Mouse (Mus musculus): ENCODE data around the gene Gm49450. TPM values are rescaled to one million over a fixed set of nuclear protein-coding genes. Genes with fewer than 3 reads are reported as not detected.
"Not testable (repeated sequence)": the region's sequence is repeated elsewhere in the genome, so short reads cannot be mapped to it uniquely, and the experiment has no call there.

The Gm49450 gene
- polyA plus RNA-seq, 1 experiment from 2014 or later: not detected

DNA sequence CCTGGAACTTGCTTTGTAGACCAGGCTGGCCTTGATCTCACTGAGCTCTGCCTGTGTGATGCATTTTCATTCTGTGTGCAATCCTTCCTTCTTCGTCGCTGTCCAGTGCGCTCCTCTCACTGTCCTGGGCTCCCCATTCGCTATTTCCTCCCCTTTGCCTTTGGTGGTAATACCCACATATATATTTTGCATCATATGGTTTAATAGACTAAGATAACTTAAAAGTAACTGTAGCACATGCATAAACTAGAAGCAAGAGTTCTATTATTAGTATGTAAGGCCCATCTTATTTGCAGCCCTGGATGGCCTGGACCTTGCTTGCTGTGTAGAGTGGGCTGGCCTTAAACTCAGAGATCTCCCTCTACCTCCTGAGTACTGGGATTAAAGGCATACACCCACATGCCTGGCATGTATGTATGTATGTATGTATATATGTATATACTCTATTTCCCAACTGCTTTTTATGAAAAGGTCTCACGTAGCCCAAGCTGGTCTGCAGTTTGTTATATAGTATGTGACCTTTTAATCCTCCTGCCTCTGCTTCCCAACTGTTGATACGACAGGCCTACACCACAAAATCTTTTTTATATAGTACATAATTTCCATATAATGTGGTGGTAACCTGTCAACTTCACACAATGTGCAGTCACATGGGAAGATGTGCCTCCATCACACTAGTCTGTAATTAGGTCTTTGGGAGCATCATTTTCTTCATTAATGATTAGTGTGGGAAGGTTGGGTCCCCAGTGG lies 4.3 kb downstream of the Gm49450 start:
- peak overlapping the region; percentile 39 for H3K4me3 ChIP-seq
- no peak for ATAC-seq (ENCODE audit: low read depth)
- WGBS: 48% methylated on average over 6 of the region's 6 CpGs
- peak overlapping the region; percentile 71 for H3K27ac ChIP-seq (replicated peaks)
- H3K36me3 ChIP-seq: peaks cover 15% of the 10 kb centered on the region
- H3K4me1 ChIP-seq (replicated peaks): peaks cover 22% of the 10 kb centered on the region
- H3K4me2 ChIP-seq: peak overlapping the region; percentile 70
- H3K9ac ChIP-seq: peak overlapping the region; percentile 79
- H3K9me3 ChIP-seq: no peaks in the 10 kb centered on the region
- no peaks in the 10 kb centered on the region for H3K27me3 ChIP-seq

DNA sequence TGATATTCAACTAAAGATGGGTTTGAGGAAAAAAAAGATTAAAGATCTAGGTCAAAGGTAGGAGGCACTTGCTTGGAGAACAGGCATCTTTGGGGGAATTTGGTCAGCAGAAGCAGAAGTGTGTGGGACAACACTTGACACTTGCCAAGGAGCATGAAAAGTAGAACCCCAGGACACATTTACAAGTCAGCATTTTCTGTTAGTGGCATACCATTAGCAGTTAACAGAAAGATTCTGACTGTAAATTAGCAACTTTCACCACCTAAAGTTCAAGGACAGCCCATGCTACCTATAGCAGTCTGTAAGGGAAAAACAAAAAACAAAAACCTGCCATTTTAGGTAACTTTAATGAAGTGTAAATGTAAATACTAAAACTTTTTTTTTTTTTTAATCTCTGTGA lies 5.0 kb downstream of the Gm49450 start:
- H3K27me3 ChIP-seq: no peaks in the 10 kb centered on the region
- peak overlapping the region; percentile 71 for H3K27ac ChIP-seq (replicated peaks)
- ATAC-seq (ENCODE audit: low read depth): no peak
- H3K36me3 ChIP-seq: peaks cover 15% of the 10 kb centered on the region
- peaks cover 22% of the 10 kb centered on the region for H3K4me1 ChIP-seq (replicated peaks)
- H3K9ac ChIP-seq: peak overlapping the region; percentile 79
- H3K4me3 ChIP-seq: peak overlapping the region; percentile 39; the same call in 1 of the 2 replicates
- no peaks in the 10 kb centered on the region for H3K9me3 ChIP-seq
- H3K4me2 ChIP-seq: peak overlapping the region; percentile 70

- ATAC-seq (ENCODE audit: low read depth): no peak
- peak overlapping the region; percentile 70 for H3K4me2 ChIP-seq
- WGBS: 26% methylated on average over 3 of the region's 3 CpGs
- H3K27ac ChIP-seq (replicated peaks): peak overlapping the region; percentile 67
- H3K4me3 ChIP-seq: peak overlapping the region; percentile 39; the same call in 1 of the 2 replicates
- peaks cover 22% of the 10 kb centered on the region for H3K4me1 ChIP-seq (replicated peaks)
- H3K9ac ChIP-seq: peak overlapping the region; percentile 54
- H3K36me3 ChIP-seq: peaks cover 15% of the 10 kb centered on the region
- no peaks in the 10 kb centered on the region for H3K27me3 ChIP-seq
- no peaks in the 10 kb centered on the region for H3K9me3 ChIP-seq
Measured at GRCm38 (mm10) chr15:98947884-98948283, 5.5 kb downstream of the Gm49450 start.

- Histone ChIP-seq H3K4me3 (no peak overlapping the region), H3K4me1 (replicated peaks) (peaks cover 5% of the 10 kb centered on the region), H3K27ac (replicated peaks) (no peak overlapping the region), H3K36me3 (0 out of 2 replicates have a peak, but pooled peaks cover 3% of the 10 kb centered on the region), H3K9ac (no peak overlapping the region), H3K27me3 (no peaks in the 10 kb centered on the region), H3K9me3 (no peaks in the 10 kb centered on the region), H3K4me2 (no peak overlapping the region)
- no peak for ATAC-seq (ENCODE audit: low read depth)
- 75% methylated on average over 4 of the region's 4 CpGs for WGBS
Measured at GRCm38 (mm10) chr15:98943133-98943532, 10.2 kb downstream of the Gm49450 start.

DNA sequence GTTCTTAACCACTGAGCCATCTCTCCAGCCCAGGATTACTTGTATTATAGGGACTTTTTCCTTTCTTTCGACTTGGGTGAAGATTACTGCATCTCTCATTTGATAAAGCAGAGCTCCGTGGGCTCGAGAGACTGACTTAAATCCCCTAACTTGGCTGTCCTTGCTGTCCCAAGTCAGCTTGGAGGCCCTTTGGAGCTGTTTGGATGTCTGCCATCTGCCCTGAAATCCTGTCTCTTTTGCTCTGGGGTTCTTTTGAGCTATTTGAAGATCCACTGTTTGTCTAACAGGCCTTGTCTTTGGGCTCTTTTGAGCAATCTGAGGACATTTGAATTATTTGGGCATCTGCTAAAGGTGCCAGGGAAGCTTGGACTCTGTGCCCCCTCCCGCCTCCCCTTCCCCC lies 11.3 kb downstream of the Gm49450 start:
- Histone ChIP-seq H3K27me3 (no peaks in the 10 kb centered on the region), H3K9ac (no peak overlapping the region), H3K4me3 (no peak overlapping the region), H3K4me2 (no peak overlapping the region), H3K27ac (replicated peaks) (no peak overlapping the region), H3K36me3 (0 out of 2 replicates have a peak, but pooled peaks cover 3% of the 10 kb centered on the region), H3K9me3 (no peaks in the 10 kb centered on the region), H3K4me1 (replicated peaks) (no peaks in the 10 kb centered on the region)
- ATAC-seq (ENCODE audit: low read depth): no peak
- 80% methylated on average over 4 of the region's 4 CpGs for WGBS

DNA sequence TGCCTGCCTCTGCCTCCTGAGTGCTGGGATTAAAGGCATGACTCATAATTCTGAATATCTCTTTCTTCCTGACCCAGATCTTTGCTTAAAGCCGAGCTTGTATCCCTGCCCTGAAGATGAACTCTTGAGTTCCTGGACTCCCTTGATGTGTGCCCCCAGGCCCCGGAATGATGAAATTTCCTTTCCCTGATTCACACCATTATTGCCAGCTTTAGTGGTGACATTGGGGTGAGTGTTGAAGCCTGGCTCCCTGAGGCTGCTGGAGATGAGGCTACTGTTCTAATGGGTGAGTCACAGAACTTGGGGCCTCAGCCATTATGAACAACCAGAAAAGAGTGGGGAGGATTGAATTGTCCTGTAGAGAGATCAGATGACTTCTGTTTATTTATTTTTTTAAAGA lies 11.8 kb downstream of the Gm49450 start:
- Histone ChIP-seq H3K4me1 (replicated peaks) (no peaks in the 10 kb centered on the region), H3K9me3 (no peaks in the 10 kb centered on the region), H3K9ac (no peak overlapping the region), H3K4me2 (no peak overlapping the region), H3K27ac (replicated peaks) (no peak overlapping the region), H3K4me3 (no peak overlapping the region), H3K36me3 (0 out of 2 replicates have a peak, but pooled peaks cover 3% of the 10 kb centered on the region), H3K27me3 (no peaks in the 10 kb centered on the region)
- ATAC-seq (ENCODE audit: low read depth): no peak
- 80% methylated on average over 2 of the region's 2 CpGs for WGBS

GRCm38 (mm10) chr15:98940816-98941215 lies 12.5 kb downstream of the Gm49450 start:
- Histone ChIP-seq H3K27me3 (no peaks in the 10 kb centered on the region), H3K9ac (no peak overlapping the region), H3K36me3 (0 out of 2 replicates have a peak, but pooled peaks cover 3% of the 10 kb centered on the region), H3K4me3 (no peak overlapping the region), H3K4me2 (no peak overlapping the region), H3K9me3 (no peaks in the 10 kb centered on the region), H3K4me1 (replicated peaks) (peaks cover 5% of the 10 kb centered on the region), H3K27ac (replicated peaks) (no peak overlapping the region)
- WGBS: 59% methylated on average over 10 of the region's 10 CpGs
- ATAC-seq (ENCODE audit: low read depth): no peak

GRCm38 (mm10) chr15:98934217-98934839 lies 19.0 kb downstream of the Gm49450 start, which contains the start of gene Tuba1b:
Tuba1b (minus strand) TSS chr15:98934565.
- ATAC-seq (ENCODE audit: low read depth): peak; percentile 95
- Histone ChIP-seq H3K27me3 (no peaks in the 10 kb centered on the region), H3K9me3 (no peaks in the 10 kb centered on the region), H3K36me3 (peaks cover 11% of the 10 kb centered on the region), H3K4me2 (peak within 1 kb of the TSS; percentile 98), H3K9ac (peak within 1 kb of the TSS; percentile 93), H3K4me1 (replicated peaks) (peaks cover 30% of the 10 kb centered on the region), H3K27ac (replicated peaks) (peak within 1 kb of the TSS; percentile 97), H3K4me3 (peak within 1 kb of the TSS; percentile 62)
- 0% methylated on average over 58 of the region's 58 CpGs for whole genome bisulfite sequencing

DNA sequence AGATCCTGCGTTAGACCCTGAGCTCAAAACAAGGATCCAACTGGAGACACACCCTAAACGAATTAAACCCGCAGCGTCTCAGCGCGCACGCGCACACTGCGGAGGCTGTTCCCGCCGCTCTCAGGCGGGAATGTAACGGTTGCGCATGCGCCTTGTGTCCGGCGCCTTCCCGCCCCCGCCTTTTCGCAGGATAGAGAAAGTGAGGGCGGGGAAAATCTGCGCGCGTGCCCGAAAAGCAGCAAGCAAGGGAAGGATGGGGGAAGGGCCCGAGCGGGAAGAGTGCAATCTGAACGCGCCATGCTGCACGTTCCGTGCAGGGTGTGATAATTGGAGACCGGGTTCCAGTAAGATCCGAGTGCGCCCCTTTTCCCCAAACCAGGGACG lies 19.5 kb downstream of the Gm49450 start:
- WGBS: under 1% methylated on average over 35 of the region's 35 CpGs

GRCm38 (mm10) chr15:98933004-98933671 lies 20.2 kb downstream of the Gm49450 start:
- not testable (repeated sequence) for H3K27me3 ChIP-seq, H3K9me3 ChIP-seq
- Histone ChIP-seq H3K4me2 (peak overlapping the region; percentile 98), H3K4me3 (peak overlapping the region; percentile 62), H3K9ac (peak overlapping the region; percentile 93), H3K36me3 (peaks cover 11% of the 10 kb centered on the region), H3K4me1 (replicated peaks) (peaks cover 37% of the 10 kb centered on the region), H3K27ac (replicated peaks) (peak overlapping the region; percentile 97)
- ATAC-seq (ENCODE audit: low read depth): 0 out of 2 replicates have a peak, but pooled peaks have one; percentile 21
- 11% methylated on average over 8 of the region's 9 CpGs for WGBS

More for the DNA sequence above, 19.5 kb downstream of the Gm49450 start:
- Histone ChIP-seq H3K36me3 (peaks cover 11% of the 10 kb centered on the region), H3K27ac (replicated peaks) (peak overlapping the region; percentile 97), H3K9ac (peak overlapping the region; percentile 93), H3K4me3 (peak overlapping the region; percentile 62), H3K27me3 (no peaks in the 10 kb centered on the region), H3K4me2 (peak overlapping the region; percentile 98), H3K4me1 (replicated peaks) (peaks cover 35% of the 10 kb centered on the region), H3K9me3 (no peaks in the 10 kb centered on the region)
- peak; percentile 93 for ATAC-seq (ENCODE audit: low read depth)

- ATAC-seq (ENCODE audit: low read depth): no peak
- Histone ChIP-seq H3K27me3 (no peaks in the 10 kb centered on the region), H3K27ac (replicated peaks) (0 out of 2 replicates have a peak overlapping the region, but pooled peaks have one; percentile 33), H3K4me2 (peak overlapping the region; percentile 5; the same call in 1 of the 2 replicates), H3K9ac (no peak overlapping the region), H3K9me3 (no peaks in the 10 kb centered on the region), H3K4me3 (no peak overlapping the region), H3K36me3 (peaks cover 11% of the 10 kb centered on the region), H3K4me1 (replicated peaks) (peaks cover 33% of the 10 kb centered on the region)
- WGBS: 70% methylated on average over 3 of the region's 3 CpGs
Measured at GRCm38 (mm10) chr15:98930998-98931397, 22.4 kb downstream of the Gm49450 start.
